Mouse (Mus musculus) embryonic facial prominence, embryonic 12.5 days (tissue): Measurements from ENCODE around the gene Tas2r104. TPM values are rescaled to one million over a fixed set of nuclear protein-coding genes. Genes with fewer than 3 reads are reported as not detected.

Experiments used
- ATAC-seq: fragments of 200-750 bp; cut with Nextera tagmentation; 2 replicates; pipeline ENCODE4 v1.8.0; 2017; ENCODE audit not compliant: insufficient number of reproducible peaks, insufficient read depth, low FRiP score, low TSS enrichment
- H3K27ac ChIP-seq: fragments of 300-500 bp; sonication (generic); 2 replicates; pipeline ENCODE4 v1.5.1; 2016; ENCODE audit warnings: mild to moderate bottlenecking
- H3K27me3 ChIP-seq: fragments of 300-500 bp; sonication (generic); 2 replicates; pipeline ENCODE4 v1.6.1; 2016; ENCODE audit warnings: mild to moderate bottlenecking, moderate library complexity
- H3K36me3 ChIP-seq: fragments of 300-500 bp; sonication (generic); 2 replicates; pipeline ENCODE4 v1.6.1; 2016; ENCODE audit warnings: mild to moderate bottlenecking
- H3K4me1 ChIP-seq: fragments of 300-500 bp; sonication (generic); 2 replicates; pipeline ENCODE4 v1.6.1; 2016
- H3K4me2 ChIP-seq: fragments of 300-500 bp; sonication (generic); replicated peaks from 2 replicates; pipeline ENCODE4 v1.6.1; 2016; ENCODE audit warnings: mild to moderate bottlenecking, moderate library complexity
- H3K4me3 ChIP-seq: fragments of 300-500 bp; sonication (generic); 2 replicates; pipeline ENCODE4 v1.5.1; 2016; ENCODE audit warnings: mild to moderate bottlenecking
- H3K9ac ChIP-seq: fragments of 300-500 bp; sonication (generic); 2 replicates; pipeline ENCODE4 v1.6.1; 2016; ENCODE audit warnings: mild to moderate bottlenecking, moderate library complexity
- H3K9me3 ChIP-seq: fragments of 300-500 bp; sonication (generic); 2 replicates; pipeline ENCODE4 v1.6.1; 2016; ENCODE audit warnings: mild to moderate bottlenecking, moderate library complexity
- WGBS: fragments of 180-500 bp; shearing (Covaris S2); methylation state at CpG from one replicate; pipeline ENCODE4 v1.1.7; 2016; 5-methylcytosine and 5-hydroxymethylcytosine counted together
- polyA plus RNA-seq: library from polyadenylated mRNA; unstranded; fragments of >200 nt; fragmentation: Nextera tagmentation; extraction: Ambion mirVana; gene quantifications from 2 replicates; pipeline ENCODE4 v1.2.1, GENCODE M21; 2016

Tas2r104 gene
- polyA plus RNA-seq, result not detected in 2 replicates

DNA sequence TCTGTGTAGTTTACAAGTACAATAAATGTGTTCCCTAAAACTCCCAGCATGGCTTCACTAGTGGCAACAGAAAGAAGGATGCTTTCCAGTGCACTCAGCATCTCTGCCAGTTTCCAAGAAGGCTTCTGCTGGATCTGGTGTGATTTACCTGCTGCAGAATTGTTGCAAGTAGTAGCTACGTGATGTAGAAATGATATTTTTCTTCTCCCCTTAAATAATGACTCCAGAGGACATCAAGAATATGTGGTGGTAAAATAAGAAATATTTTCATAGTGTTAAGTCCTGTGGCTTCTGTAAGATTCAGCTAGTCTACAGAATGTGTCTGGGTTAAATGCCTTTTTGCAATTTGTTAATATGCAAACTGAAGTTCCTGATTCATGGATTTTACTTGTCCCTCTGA lies at the start of gene Tas2r104:
TSS of gene Tas2r104 (minus strand) at position 101 of the 400 bp plus-strand sequence.
- WGBS, result 78% methylated on average over 1 of the region's 1 CpGs

DNA sequence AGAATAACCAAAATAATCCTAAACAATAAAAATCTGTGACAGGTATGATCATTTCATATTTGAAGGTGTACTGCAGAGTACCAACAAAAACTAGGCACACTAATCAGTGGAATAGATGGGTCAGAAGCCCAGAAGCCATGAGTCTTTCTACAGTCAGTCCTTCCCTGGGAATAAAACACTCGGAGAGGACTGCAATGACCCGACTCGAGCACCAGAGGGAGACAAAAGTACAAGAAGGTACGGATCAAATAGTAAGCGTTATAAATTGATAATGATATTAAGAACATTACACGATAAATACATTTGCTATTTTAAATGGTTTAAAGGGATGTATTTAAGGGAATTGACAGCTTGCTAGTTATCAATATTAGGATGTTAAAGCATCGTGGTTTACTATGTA lies 27.3 kb upstream of the Tas2r104 start:
- ATAC-seq, result no peak
- H3K9me3 ChIP-seq, result 0 out of 2 replicates have a peak, but pooled peaks cover 4% of the 10 kb centered on the region
- 51% methylated on average over 7 of the region's 7 CpGs for WGBS

More for the DNA sequence above, at the start of gene Tas2r104:
- Histone ChIP-seq H3K36me3 (no peaks in the 10 kb centered on the region), H3K9me3 (0 out of 2 replicates have a peak, but pooled peaks cover 2% of the 10 kb centered on the region), H3K4me1 (no peaks in the 10 kb centered on the region), H3K4me2 (no peak within 1 kb of the TSS), H3K27me3 (no peaks in the 10 kb centered on the region), H3K4me3 (no peak within 1 kb of the TSS), H3K9ac (no peak within 1 kb of the TSS), H3K27ac (no peak within 1 kb of the TSS)
- ATAC-seq, result no peak

DNA sequence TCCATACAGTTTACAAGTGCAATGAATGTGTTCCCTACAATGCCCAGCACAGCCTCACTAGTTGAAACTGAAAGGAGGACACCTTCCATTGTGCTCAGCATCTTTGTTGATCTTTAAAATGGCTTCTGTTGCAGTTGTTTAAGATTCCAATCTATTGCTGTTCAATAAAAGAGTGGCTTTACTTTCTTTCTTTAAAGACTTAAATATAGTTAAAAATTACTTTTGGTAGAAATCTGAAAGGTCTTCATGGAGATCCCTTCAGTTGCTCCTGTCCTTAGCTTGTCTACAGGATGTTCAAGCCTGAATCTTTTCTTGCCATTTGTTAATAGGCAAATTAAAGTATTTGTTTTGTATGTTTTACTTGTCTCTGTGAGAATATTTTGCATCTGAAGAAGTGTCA lies 4.4 kb upstream of the Tas2r104 start, which contains the start of gene Tas2r114:
TSS of gene Tas2r114 (minus strand) at position 101 of the 400 bp plus-strand sequence.
- H3K27ac ChIP-seq, result no peak within 1 kb of the TSS
- H3K4me3 ChIP-seq, result no peak within 1 kb of the TSS
- no peak for ATAC-seq
- no peaks in the 10 kb centered on the region for H3K27me3 ChIP-seq
- H3K9me3 ChIP-seq, result peaks cover 6% of the 10 kb centered on the region; the same call in 1 of the 2 replicates
- H3K9ac ChIP-seq, result no peak within 1 kb of the TSS
- H3K4me1 ChIP-seq, result no peaks in the 10 kb centered on the region
- no peak within 1 kb of the TSS for H3K4me2 ChIP-seq
- no peaks in the 10 kb centered on the region for H3K36me3 ChIP-seq

More for the DNA sequence above, 27.3 kb upstream of the Tas2r104 start:
- no peaks in the 10 kb centered on the region for H3K36me3 ChIP-seq
- no peaks in the 10 kb centered on the region for H3K27me3 ChIP-seq
- H3K4me2 ChIP-seq, result no peak overlapping the region
- no peak overlapping the region for H3K9ac ChIP-seq
- no peaks in the 10 kb centered on the region for H3K4me1 ChIP-seq
- no peak overlapping the region for H3K4me3 ChIP-seq
- no peak overlapping the region for H3K27ac ChIP-seq

DNA sequence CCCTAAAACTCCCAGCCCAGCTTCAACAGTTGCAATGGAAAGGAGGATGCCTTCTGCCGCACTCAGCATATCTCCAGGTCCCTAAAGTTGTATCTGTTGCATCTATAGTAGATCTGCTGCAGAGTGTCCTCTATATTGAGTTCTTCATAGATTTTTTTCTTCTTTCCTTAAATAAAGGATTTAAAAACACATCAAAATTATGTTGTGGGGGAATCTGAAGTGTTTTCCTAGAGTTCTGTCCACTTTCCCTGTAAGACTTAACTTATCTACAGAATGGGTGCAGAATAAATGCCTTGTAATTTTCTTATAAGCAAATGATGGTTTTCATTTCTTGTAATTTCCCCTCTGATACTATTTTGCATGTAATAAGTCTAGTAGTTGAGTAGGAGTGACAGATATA lies 1.9 kb upstream of the Tas2r104 start, which contains the start of gene Tas2r105:
TSS of gene Tas2r105 (minus strand) at position 101 of the 400 bp plus-strand sequence.
- Histone ChIP-seq H3K4me3 (no peak within 1 kb of the TSS), H3K4me2 (no peak within 1 kb of the TSS), H3K27ac (no peak within 1 kb of the TSS), H3K27me3 (no peaks in the 10 kb centered on the region), H3K9ac (no peak within 1 kb of the TSS), H3K9me3 (peaks cover 6% of the 10 kb centered on the region; the same call in 1 of the 2 replicates), H3K4me1 (no peaks in the 10 kb centered on the region), H3K36me3 (no peaks in the 10 kb centered on the region)
- no peak for ATAC-seq
- WGBS, result 73% methylated on average over 1 of the region's 1 CpGs

DNA sequence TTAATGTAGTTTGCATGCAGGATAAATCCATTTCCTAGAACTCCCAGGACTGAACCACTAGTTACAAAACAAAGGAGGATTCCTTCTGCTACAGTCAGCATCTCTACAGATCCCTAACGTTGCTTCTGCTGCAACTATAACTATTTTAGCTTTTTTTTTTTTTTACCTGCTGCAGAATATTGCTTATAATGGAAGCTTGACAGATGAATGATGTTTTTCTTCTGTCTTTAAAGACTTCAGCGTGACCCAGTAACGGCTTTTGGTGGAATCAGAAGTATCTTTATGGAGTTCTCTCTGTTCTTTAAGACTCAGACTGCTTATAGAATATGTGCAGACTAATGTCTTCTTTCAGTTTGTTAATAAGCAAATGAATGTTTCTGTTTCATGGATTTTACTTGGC lies 6.8 kb downstream of the Tas2r104 start, which contains the start of gene Tas2r106:
TSS of gene Tas2r106 (minus strand) at position 101 of the 400 bp plus-strand sequence.
- H3K4me2 ChIP-seq, result no peak within 1 kb of the TSS
- H3K27ac ChIP-seq, result no peak within 1 kb of the TSS
- H3K27me3 ChIP-seq, result no peaks in the 10 kb centered on the region
- 71% methylated on average over 3 of the region's 3 CpGs for WGBS
- H3K36me3 ChIP-seq, result no peaks in the 10 kb centered on the region
- ATAC-seq, result no peak
- H3K9ac ChIP-seq, result no peak within 1 kb of the TSS
- H3K9me3 ChIP-seq, result no peaks in the 10 kb centered on the region
- no peaks in the 10 kb centered on the region for H3K4me1 ChIP-seq
- H3K4me3 ChIP-seq, result no peak within 1 kb of the TSS

DNA sequence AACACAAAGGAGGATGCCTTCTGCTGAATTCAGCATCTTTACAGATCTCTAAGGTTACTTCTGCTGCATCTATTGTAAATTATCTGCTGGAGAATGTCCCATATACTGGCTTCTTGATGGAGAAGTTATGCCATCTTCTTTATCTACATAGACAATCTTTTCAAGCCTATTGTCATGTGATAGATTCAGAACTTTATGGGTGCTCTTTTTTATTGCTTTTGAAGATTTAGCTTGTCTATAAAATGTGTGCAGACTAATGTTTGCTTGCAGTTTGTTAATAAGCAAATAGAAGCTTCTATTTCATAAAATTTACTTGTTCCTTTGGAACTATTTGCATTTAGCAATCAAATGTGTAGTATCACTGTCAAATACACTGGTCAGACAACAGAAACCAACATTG lies 25.5 kb downstream of the Tas2r104 start, which contains the start of gene Tas2r107:
TSS of gene Tas2r107 (minus strand) at position 101 of the 400 bp plus-strand sequence.
- ATAC-seq, result no peak
- H3K4me1 ChIP-seq, result no peaks in the 10 kb centered on the region
- H3K9ac ChIP-seq, result no peak within 1 kb of the TSS
- H3K27me3 ChIP-seq, result no peaks in the 10 kb centered on the region
- no peaks in the 10 kb centered on the region for H3K36me3 ChIP-seq
- no peak within 1 kb of the TSS for H3K4me3 ChIP-seq
- H3K4me2 ChIP-seq, result no peak within 1 kb of the TSS
- H3K9me3 ChIP-seq, result no peaks in the 10 kb centered on the region
- no peak within 1 kb of the TSS for H3K27ac ChIP-seq

Other genes with a start within 250 kb of the Tas2r104 start
- gene 5430401F13Rik, start 199.3 kb downstream of the Tas2r104 start, polyA plus RNA-seq, result not detected in 2 replicates
- not detected in 2 replicates for gene Gm6619, start 199.3 kb downstream of the Tas2r104 start, polyA plus RNA-seq
- not detected in 2 replicates for gene Tas2r130, start 54.8 kb downstream of the Tas2r104 start, polyA plus RNA-seq
- not detected in 2 replicates for gene Tas2r107, start 25.6 kb downstream of the Tas2r104 start, polyA plus RNA-seq
- not detected in 2 replicates for gene Tas2r106, start 6.9 kb downstream of the Tas2r104 start, polyA plus RNA-seq
- gene Tas2r105, start 1.8 kb upstream of the Tas2r104 start, polyA plus RNA-seq, result not detected in 2 replicates
- not detected in 2 replicates for gene Tas2r114, start 4.3 kb upstream of the Tas2r104 start, polyA plus RNA-seq